Mouse (Mus musculus) forebrain, embryonic 10.5 days (tissue): ENCODE measurements around the gene Antxr2. TPM values are rescaled to one million over a fixed set of nuclear protein-coding genes. Genes with fewer than 3 reads are reported as not detected.
A peak's percentile ranks its signal among the peaks of the same experiment; 100 is the strongest.

Experiments used
- DNase-seq: peaks from one replicate; pipeline ENCODE4 v3.0.0-alpha.2; 2017; ENCODE audit warnings: low spot score; ENCODE audit errors: extremely low spot score
- H3K27ac ChIP-seq: fragments of 300-500 bp; sonication (generic); 2 replicates; pipeline ENCODE4 v1.5.1; 2016; ENCODE audit warnings: mild to moderate bottlenecking
- H3K27me3 ChIP-seq: fragments of 300-500 bp; sonication (generic); 2 replicates; pipeline ENCODE4 v1.6.1; 2016; ENCODE audit warnings: mild to moderate bottlenecking; ENCODE audit not compliant: poor library complexity, severe bottlenecking
- H3K36me3 ChIP-seq: fragments of 300-500 bp; sonication (generic); replicated peaks from 2 replicates; pipeline ENCODE4 v1.6.1; 2016; ENCODE audit warnings: mild to moderate bottlenecking, moderate library complexity
- H3K4me1 ChIP-seq: fragments of 300-500 bp; sonication (generic); 2 replicates; pipeline ENCODE4 v1.6.1; 2016
- H3K4me3 ChIP-seq: fragments of 300-500 bp; sonication (generic); 2 replicates; pipeline ENCODE4 v1.5.1; 2016; ENCODE audit warnings: mild to moderate bottlenecking, moderate library complexity
- H3K9me3 ChIP-seq: fragments of 300-500 bp; sonication (generic); 2 replicates; pipeline ENCODE4 v1.6.1; 2016; ENCODE audit warnings: mild to moderate bottlenecking, moderate library complexity
- WGBS: fragments of 180-500 bp; shearing (Covaris S2); methylation state at CpG from one replicate; pipeline ENCODE4 v1.1.7; 2016; 5-methylcytosine and 5-hydroxymethylcytosine counted together
- polyA plus RNA-seq: library from polyadenylated mRNA; unstranded; fragments of >200 nt; fragmentation: Nextera tagmentation; extraction: Ambion mirVana; gene quantifications from 2 replicates; pipeline ENCODE4 v1.2.1, GENCODE M21; 2016

The Antxr2 gene
- polyA plus RNA-seq: 10.4 and 13.4 TPM in 2 replicates

- H3K36me3 ChIP-seq: peaks cover 9% of the 10 kb centered on the region
- H3K4me1 ChIP-seq: peaks cover 26% of the 10 kb centered on the region
- H3K27me3 ChIP-seq: peaks cover 17% of the 10 kb centered on the region
- no peaks in the 10 kb centered on the region for H3K9me3 ChIP-seq
- peak within 1 kb of the TSS; percentile 95 for H3K27ac ChIP-seq
- peak within 1 kb of the TSS; percentile 89 for H3K4me3 ChIP-seq
- WGBS: 2% methylated on average over 58 of the region's 58 CpGs
- peak; percentile 70 for DNase-seq
Measured at GRCm38 (mm10) chr5:98030902-98031641, at the start of gene Antxr2. Gene Antxr2, minus strand, starts transcription at chr5:98031043.

- no peaks in the 10 kb centered on the region for H3K27me3 ChIP-seq
- no peaks in the 10 kb centered on the region for H3K36me3 ChIP-seq
- H3K9me3 ChIP-seq: no peaks in the 10 kb centered on the region
- DNase-seq: no peak
- H3K4me1 ChIP-seq: no peaks in the 10 kb centered on the region
- WGBS: 82% methylated on average over 3 of the region's 3 CpGs
- no peak overlapping the region for H3K4me3 ChIP-seq
- H3K27ac ChIP-seq: no peak overlapping the region
Measured at GRCm38 (mm10) chr5:98076612-98077011, 45.8 kb upstream of the Antxr2 start.

GRCm38 (mm10) chr5:98069191-98069590 lies 38.3 kb upstream of the Antxr2 start:
- 81% methylated on average over 4 of the region's 4 CpGs for WGBS

GRCm38 (mm10) chr5:98055275-98055674 lies 24.4 kb upstream of the Antxr2 start:
- WGBS: 97% methylated on average over 6 of the region's 6 CpGs

More at GRCm38 (mm10) chr5:98069191-98069590, 38.3 kb upstream of the Antxr2 start:
- DNase-seq: no peak
- no peaks in the 10 kb centered on the region for H3K4me1 ChIP-seq
- H3K9me3 ChIP-seq: no peaks in the 10 kb centered on the region
- no peak overlapping the region for H3K4me3 ChIP-seq
- no peaks in the 10 kb centered on the region for H3K36me3 ChIP-seq
- H3K27ac ChIP-seq: no peak overlapping the region
- no peaks in the 10 kb centered on the region for H3K27me3 ChIP-seq

GRCm38 (mm10) chr5:98054834-98055233 lies 24.0 kb upstream of the Antxr2 start:
- Histone ChIP-seq H3K27ac (no peak overlapping the region), H3K4me1 (no peaks in the 10 kb centered on the region), H3K27me3 (no peaks in the 10 kb centered on the region), H3K4me3 (no peak overlapping the region), H3K9me3 (no peaks in the 10 kb centered on the region), H3K36me3 (no peaks in the 10 kb centered on the region)
- WGBS: 90% methylated on average over 1 of the region's 1 CpGs
- no peak for DNase-seq

More at GRCm38 (mm10) chr5:98055275-98055674, 24.4 kb upstream of the Antxr2 start:
- Histone ChIP-seq H3K27me3 (no peaks in the 10 kb centered on the region), H3K4me3 (no peak overlapping the region), H3K4me1 (no peaks in the 10 kb centered on the region), H3K36me3 (no peaks in the 10 kb centered on the region), H3K9me3 (no peaks in the 10 kb centered on the region), H3K27ac (no peak overlapping the region)
- no peak for DNase-seq

- no peak for DNase-seq
- Histone ChIP-seq H3K27me3 (peaks cover 17% of the 10 kb centered on the region), H3K27ac (no peak overlapping the region), H3K9me3 (no peaks in the 10 kb centered on the region), H3K4me3 (no peak overlapping the region), H3K36me3 (no peaks in the 10 kb centered on the region), H3K4me1 (peaks cover 10% of the 10 kb centered on the region)
- WGBS: 91% methylated on average over 2 of the region's 2 CpGs
Measured at GRCm38 (mm10) chr5:98034928-98035327, 4.1 kb upstream of the Antxr2 start.

GRCm38 (mm10) chr5:98034207-98034606 lies 3.4 kb upstream of the Antxr2 start:
- no peaks in the 10 kb centered on the region for H3K36me3 ChIP-seq
- H3K4me1 ChIP-seq: peaks cover 17% of the 10 kb centered on the region
- no peak overlapping the region for H3K27ac ChIP-seq
- 78% methylated on average over 2 of the region's 2 CpGs for WGBS
- DNase-seq: no peak
- peaks cover 17% of the 10 kb centered on the region for H3K27me3 ChIP-seq
- H3K4me3 ChIP-seq: no peak overlapping the region
- no peaks in the 10 kb centered on the region for H3K9me3 ChIP-seq

- no peaks in the 10 kb centered on the region for H3K9me3 ChIP-seq
- no peak overlapping the region for H3K4me3 ChIP-seq
- H3K4me1 ChIP-seq: peaks cover 26% of the 10 kb centered on the region
- WGBS: 75% methylated on average over 7 of the region's 7 CpGs
- no peaks in the 10 kb centered on the region for H3K36me3 ChIP-seq
- H3K27me3 ChIP-seq: peaks cover 17% of the 10 kb centered on the region
- DNase-seq: no peak
- H3K27ac ChIP-seq: no peak overlapping the region
Measured at GRCm38 (mm10) chr5:98032803-98033420, 2.1 kb upstream of the Antxr2 start.

GRCm38 (mm10) chr5:98030091-98030901 lies 547 bp downstream of the Antxr2 start:
- peaks cover 17% of the 10 kb centered on the region for H3K27me3 ChIP-seq
- H3K36me3 ChIP-seq: peaks cover 16% of the 10 kb centered on the region
- H3K4me1 ChIP-seq: peaks cover 26% of the 10 kb centered on the region
- peak overlapping the region; percentile 95 for H3K27ac ChIP-seq
- under 1% methylated on average over 36 of the region's 36 CpGs for WGBS
- peak; percentile 78 for DNase-seq
- peak overlapping the region; percentile 89 for H3K4me3 ChIP-seq
- H3K9me3 ChIP-seq: no peaks in the 10 kb centered on the region

- peaks cover 29% of the 10 kb centered on the region for H3K36me3 ChIP-seq
- peaks cover 26% of the 10 kb centered on the region for H3K4me1 ChIP-seq
- no peaks in the 10 kb centered on the region for H3K9me3 ChIP-seq
- no peak overlapping the region for H3K4me3 ChIP-seq
- no peak overlapping the region for H3K27ac ChIP-seq
- peaks cover 14% of the 10 kb centered on the region for H3K27me3 ChIP-seq
- DNase-seq: no peak
- 82% methylated on average over 8 of the region's 8 CpGs for WGBS
Measured at GRCm38 (mm10) chr5:98027688-98028389, 3.0 kb downstream of the Antxr2 start.

- no peaks in the 10 kb centered on the region for H3K9me3 ChIP-seq
- DNase-seq: no peak
- no peak overlapping the region for H3K4me3 ChIP-seq
- no peaks in the 10 kb centered on the region for H3K27me3 ChIP-seq
- WGBS: 88% methylated on average over 2 of the region's 2 CpGs
- peaks cover 23% of the 10 kb centered on the region for H3K4me1 ChIP-seq
- H3K27ac ChIP-seq: no peak overlapping the region
- H3K36me3 ChIP-seq: peaks cover 35% of the 10 kb centered on the region
Measured at GRCm38 (mm10) chr5:98025921-98026320, 4.9 kb downstream of the Antxr2 start.

GRCm38 (mm10) chr5:98024545-98024944 lies 6.3 kb downstream of the Antxr2 start:
- 98% methylated on average over 2 of the region's 2 CpGs for WGBS
- H3K27ac ChIP-seq: no peak overlapping the region
- peaks cover 46% of the 10 kb centered on the region for H3K36me3 ChIP-seq
- H3K9me3 ChIP-seq: no peaks in the 10 kb centered on the region
- peaks cover 13% of the 10 kb centered on the region for H3K4me1 ChIP-seq
- no peak for DNase-seq
- no peak overlapping the region for H3K4me3 ChIP-seq
- no peaks in the 10 kb centered on the region for H3K27me3 ChIP-seq
